Mouse (Mus musculus) ovary, postnatal 14 days (tissue): ENCODE measurements at regions not wholly inside any gene's neighbourhood (a gene's known extent, or its start where the extent isn't known, plus 50 kb on each side); places are given as distances from the start of the nearest gene placed in this dataset.

Experiments
- DNase-seq: peaks from one replicate; pipeline ENCODE4 v3.0.0; 2022; ENCODE audit warnings: low spot score

GRCm38 (mm10) chr1:82168949-82169348, 64.0 kb upstream of the Gm9747 start:
- no peak for DNase-seq

DNA sequence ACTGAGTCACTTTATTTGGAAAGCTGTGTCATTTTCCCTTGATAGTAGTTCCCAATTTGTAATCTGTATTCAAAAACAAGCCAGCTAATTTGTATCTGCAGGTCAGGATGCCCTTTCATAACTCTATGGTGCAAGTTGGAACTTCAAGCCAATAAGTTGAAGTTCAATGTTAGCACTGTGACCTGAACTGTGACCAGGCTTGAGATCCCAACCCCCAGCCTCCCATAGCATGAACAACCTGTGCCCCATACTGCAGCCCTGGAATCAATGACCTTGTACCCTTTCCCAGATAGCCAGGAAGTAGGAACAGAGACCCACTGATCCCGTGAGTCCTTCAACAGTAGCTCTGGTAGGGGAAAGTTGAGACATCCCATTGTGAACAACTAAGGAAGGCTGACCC, 52.5 kb upstream of the Gm9747 start:
- no peak for DNase-seq
